Mouse (Mus musculus): ENCODE measurements around the gene Dcun1d1. TPM values are rescaled to one million over a fixed set of nuclear protein-coding genes. Genes with fewer than 3 reads are reported as not detected.

The Dcun1d1 gene
- polyA plus RNA-seq, 1 experiment from 2014 or later = 93.1 TPM

DNA sequence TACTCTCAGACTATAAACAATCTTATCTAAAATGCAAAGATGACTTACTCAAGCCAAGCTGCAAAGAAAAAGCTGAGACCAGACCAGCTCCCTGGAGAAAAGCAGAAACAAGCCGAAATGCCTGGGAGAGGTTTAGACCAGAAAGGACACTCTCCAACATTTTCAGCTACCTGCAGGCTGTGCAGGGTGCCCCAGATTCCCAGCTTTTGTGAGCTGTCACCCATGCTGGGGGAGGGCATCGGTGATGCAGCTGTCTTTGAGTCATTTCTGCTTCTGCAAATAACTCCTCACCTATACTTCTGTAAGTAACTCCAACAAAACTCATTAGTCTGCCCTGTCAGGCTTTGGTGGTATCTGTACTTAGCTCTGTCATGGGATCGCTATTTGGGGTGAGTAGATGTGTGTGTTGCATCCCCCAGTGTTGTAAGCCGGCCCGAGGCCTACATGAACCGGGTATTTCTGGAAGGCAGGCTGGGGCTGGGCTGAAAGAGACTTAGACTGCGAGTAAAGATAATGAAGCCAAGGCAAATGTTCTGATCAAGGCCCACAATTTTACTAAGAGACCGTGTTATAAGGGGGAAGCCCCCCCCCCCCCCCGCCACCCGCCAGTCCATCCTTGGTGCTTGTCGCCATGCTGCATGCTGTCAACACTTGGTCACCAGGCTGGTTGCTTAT lies 17.8 kb upstream of the Dcun1d1 start:
- WGBS = 91% methylated on average over 11 of the region's 11 CpGs
- ATAC-seq (replicated peaks; ENCODE audit: low FRiP score) = no peak
- no peaks in the 10 kb centered on the region for H3K27me3 ChIP-seq
- no peak overlapping the region for H3K4me3 ChIP-seq (replicated peaks)
- H3K27ac ChIP-seq = no peak overlapping the region
- no peaks in the 10 kb centered on the region for H3K4me1 ChIP-seq
- H3K36me3 ChIP-seq = peaks cover 25% of the 10 kb centered on the region
- no peaks in the 10 kb centered on the region for H3K9me3 ChIP-seq (replicated peaks)
- no peak overlapping the region for H3K4me2 ChIP-seq
- H3K9ac ChIP-seq = no peak overlapping the region

DNA sequence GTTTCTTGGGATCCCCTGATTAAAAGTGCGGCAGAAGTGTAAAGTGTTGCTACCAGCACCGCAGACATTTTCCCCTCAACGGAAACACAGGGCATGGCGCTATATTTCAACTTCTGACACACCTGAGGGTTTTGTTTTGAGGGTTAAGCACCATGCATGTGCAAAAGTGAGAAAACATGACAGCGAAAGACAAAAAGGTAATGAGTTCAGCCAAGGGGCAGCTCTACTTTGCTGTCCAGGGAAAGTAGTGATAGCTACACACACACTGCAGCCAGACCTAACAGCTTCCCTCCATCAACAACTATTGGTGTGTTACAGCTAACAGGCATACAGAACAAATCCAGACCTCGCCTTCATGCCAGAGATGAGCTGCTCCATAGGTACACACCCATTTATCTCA lies 16.6 kb upstream of the Dcun1d1 start:
- no peak for ATAC-seq (replicated peaks; ENCODE audit: low FRiP score)
- H3K27me3 ChIP-seq = no peaks in the 10 kb centered on the region
- WGBS = 85% methylated on average over 6 of the region's 6 CpGs
- H3K27ac ChIP-seq = no peak overlapping the region
- no peak overlapping the region for H3K4me3 ChIP-seq (replicated peaks)
- H3K9ac ChIP-seq = no peak overlapping the region
- H3K9me3 ChIP-seq (replicated peaks) = no peaks in the 10 kb centered on the region
- H3K4me2 ChIP-seq = no peak overlapping the region
- H3K36me3 ChIP-seq = peaks cover 13% of the 10 kb centered on the region
- no peaks in the 10 kb centered on the region for H3K4me1 ChIP-seq

DNA sequence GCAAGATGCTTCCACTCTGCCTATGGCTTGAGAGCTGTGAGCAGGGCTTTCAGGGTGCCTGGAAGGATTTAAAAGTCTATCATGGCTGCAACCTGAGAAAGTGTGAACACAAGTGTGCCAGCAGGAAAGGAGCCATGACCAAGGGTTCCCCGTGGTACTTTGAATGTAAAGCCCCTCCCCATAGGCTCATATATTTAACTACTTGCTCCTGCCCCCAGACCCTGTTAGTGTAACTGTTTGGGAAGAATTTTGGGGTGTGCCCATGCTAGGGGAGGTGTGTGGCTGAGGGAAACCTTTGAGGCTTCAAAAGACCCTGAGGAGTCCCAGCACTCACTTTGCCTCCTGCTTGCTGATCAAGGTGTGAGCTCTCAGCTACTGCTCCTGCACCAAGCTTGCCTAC lies 15.9 kb upstream of the Dcun1d1 start:
- Histone ChIP-seq H3K4me2 (no peak overlapping the region), H3K27ac (no peak overlapping the region), H3K36me3 (peaks cover 11% of the 10 kb centered on the region), H3K9me3 (replicated peaks) (no peaks in the 10 kb centered on the region), H3K27me3 (no peaks in the 10 kb centered on the region), H3K4me1 (no peaks in the 10 kb centered on the region), H3K9ac (no peak overlapping the region), H3K4me3 (replicated peaks) (no peak overlapping the region)
- ATAC-seq (replicated peaks; ENCODE audit: low FRiP score) = no peak
- 25% methylated on average over 1 of the region's 1 CpGs for WGBS

DNA sequence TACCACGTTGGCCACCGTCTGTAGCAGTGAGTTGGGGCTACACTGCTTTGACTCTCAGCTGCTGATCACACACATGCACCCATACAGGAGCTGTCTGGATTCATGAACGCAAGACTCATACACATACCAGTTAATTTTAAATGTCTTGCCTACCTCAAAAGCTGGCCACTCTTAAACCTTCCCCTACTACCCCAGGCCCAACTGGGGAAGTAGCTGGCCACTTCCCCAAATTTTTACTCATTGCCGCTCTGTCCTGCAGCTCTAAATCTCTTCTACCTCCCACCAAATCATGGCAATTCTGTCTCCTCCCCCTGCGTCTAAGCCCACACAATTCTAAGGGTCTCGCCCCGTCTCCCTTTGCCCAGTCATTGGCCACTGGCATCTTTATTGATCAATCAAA lies 11.0 kb upstream of the Dcun1d1 start:
- Histone ChIP-seq H3K9ac (no peak overlapping the region), H3K27me3 (no peaks in the 10 kb centered on the region), H3K4me3 (replicated peaks) (no peak overlapping the region), H3K4me2 (no peak overlapping the region), H3K27ac (no peak overlapping the region), H3K36me3 (no peaks in the 10 kb centered on the region), H3K9me3 (replicated peaks) (no peaks in the 10 kb centered on the region), H3K4me1 (no peaks in the 10 kb centered on the region)
- WGBS = 90% methylated on average over 7 of the region's 7 CpGs
- ATAC-seq (replicated peaks; ENCODE audit: low FRiP score) = no peak

DNA sequence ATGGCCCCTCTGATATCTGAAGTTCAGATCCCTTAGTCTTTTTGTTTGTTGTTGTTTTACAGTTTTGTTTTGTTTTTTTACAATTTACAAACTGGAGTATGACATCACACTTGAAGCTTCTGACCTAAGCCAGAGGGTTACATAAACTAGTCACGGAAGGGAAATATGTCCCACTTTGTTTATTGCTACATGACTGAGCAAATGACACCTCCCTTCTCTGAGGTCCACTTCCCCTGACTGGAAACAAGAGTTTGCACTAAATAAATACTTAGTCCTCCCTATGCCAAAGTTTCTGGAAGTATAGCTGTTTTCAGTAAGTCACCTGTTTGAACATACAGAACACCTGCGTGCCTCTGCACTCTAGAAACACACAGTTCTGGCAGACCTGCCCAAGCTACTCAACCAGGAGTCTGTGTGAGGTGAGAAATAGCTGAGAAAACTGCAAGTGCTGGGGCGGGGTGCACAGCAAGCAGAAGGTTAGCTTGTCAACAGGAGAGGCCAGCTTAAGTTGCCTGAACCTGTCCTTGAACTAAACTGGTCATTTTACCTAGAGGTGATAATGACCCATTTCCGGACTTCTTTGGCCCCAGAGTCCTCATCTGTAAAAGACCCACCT lies 3.4 kb upstream of the Dcun1d1 start:
- Histone ChIP-seq H3K27ac (no peak overlapping the region), H3K4me3 (replicated peaks) (no peak overlapping the region), H3K9me3 (replicated peaks) (no peaks in the 10 kb centered on the region), H3K4me1 (no peaks in the 10 kb centered on the region), H3K36me3 (peaks cover 20% of the 10 kb centered on the region), H3K9ac (no peak overlapping the region), H3K27me3 (no peaks in the 10 kb centered on the region), H3K4me2 (no peak overlapping the region)
- WGBS = 84% methylated on average over 4 of the region's 4 CpGs
- ATAC-seq (replicated peaks; ENCODE audit: low FRiP score) = no peak

DNA sequence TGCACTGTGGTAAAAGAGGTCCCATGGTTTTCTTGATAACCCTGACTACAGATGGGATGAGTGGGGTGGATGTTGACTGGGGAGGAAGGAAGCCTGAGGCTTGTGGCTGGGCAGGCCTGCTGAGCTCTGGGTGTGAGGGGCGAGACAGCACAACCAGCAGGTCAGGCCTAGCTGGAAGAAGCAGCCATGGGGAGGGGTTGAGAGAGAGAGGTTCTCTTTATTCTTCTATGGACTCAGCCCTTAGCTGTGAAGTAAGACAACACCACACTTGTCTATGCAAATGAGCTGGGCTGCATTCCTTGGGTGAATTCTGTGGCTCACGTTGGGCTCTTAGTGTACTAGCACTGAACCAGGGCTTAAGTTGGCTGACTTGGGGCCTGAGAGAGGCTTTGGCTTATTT lies 2.8 kb upstream of the Dcun1d1 start:
- no peaks in the 10 kb centered on the region for H3K9me3 ChIP-seq (replicated peaks)
- H3K27me3 ChIP-seq = no peaks in the 10 kb centered on the region
- no peaks in the 10 kb centered on the region for H3K4me1 ChIP-seq
- no peak overlapping the region for H3K9ac ChIP-seq
- no peak overlapping the region for H3K4me2 ChIP-seq
- no peak for ATAC-seq (replicated peaks; ENCODE audit: low FRiP score)
- WGBS = 40% methylated on average over 2 of the region's 2 CpGs
- H3K36me3 ChIP-seq = peaks cover 20% of the 10 kb centered on the region
- no peak overlapping the region for H3K27ac ChIP-seq
- H3K4me3 ChIP-seq (replicated peaks) = no peak overlapping the region

DNA sequence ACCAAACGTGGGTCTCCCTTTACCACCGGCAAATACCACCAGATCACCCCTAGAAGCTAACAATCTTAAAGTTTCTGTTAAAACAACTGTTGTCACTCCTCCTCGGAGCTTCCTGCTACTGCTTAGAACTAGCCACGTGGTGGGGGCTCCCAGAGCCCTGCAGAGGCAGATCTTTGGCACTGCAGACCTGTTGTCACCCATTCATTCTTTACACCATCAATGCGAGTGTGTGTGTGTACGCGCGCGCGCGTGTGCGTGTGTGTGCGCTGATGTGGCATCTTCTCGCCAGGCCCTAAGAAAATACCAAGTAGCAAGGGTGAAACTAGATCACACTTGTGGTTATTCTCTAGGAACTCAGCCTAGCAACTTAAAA lies 3.9 kb downstream of the Dcun1d1 start:
- Histone ChIP-seq H3K27me3 (no peaks in the 10 kb centered on the region), H3K27ac (peak overlapping the region; percentile 96), H3K4me1 (peaks cover 26% of the 10 kb centered on the region), H3K9me3 (replicated peaks) (no peaks in the 10 kb centered on the region), H3K4me2 (peak overlapping the region; percentile 87), H3K9ac (peak overlapping the region; percentile 98), H3K4me3 (replicated peaks) (peak overlapping the region; percentile 95), H3K36me3 (peaks cover 11% of the 10 kb centered on the region)
- no peak; the same call in 1 of the 2 replicates for ATAC-seq (replicated peaks; ENCODE audit: low FRiP score)
- under 1% methylated on average over 14 of the region's 14 CpGs for WGBS

DNA sequence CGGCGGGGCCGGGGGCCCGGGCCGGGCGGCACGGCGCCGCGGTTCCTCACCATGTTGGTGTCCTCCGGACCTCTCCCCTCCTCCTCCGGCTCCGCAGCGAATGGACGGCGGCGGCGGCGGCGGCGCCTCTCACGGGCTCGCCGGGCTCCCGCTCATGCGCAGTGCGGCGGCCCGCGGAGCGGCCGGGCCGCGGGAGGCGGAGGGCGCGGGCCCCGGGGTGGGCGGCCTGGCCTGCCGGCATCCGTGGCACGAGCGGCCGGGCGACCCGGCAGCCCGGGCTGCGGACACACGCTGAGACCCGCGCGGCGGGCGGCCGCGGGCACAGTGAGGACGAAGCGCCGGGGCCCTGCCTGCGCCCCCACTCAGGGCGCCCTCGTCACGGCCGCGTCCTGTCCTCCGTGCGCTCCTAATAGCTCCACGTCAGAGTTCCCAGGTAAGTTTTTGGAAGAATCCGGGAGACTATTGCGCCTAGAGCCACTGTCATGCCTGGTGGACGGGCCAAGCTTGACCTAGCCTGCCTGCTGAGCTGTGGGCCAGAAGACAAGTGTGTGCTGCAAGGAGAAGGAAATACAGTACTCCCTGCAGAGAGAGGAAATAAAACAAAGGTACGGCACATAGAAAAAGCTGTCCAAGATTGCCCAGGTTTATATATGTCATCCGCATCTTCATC lies 4.4 kb downstream of the Dcun1d1 start:
- Histone ChIP-seq H3K9me3 (replicated peaks) (no peaks in the 10 kb centered on the region), H3K4me3 (replicated peaks) (peak overlapping the region; percentile 95), H3K36me3 (peaks cover 9% of the 10 kb centered on the region; the same call in 1 of the 2 replicates), H3K27ac (peak overlapping the region; percentile 96), H3K4me2 (peak overlapping the region; percentile 87), H3K27me3 (no peaks in the 10 kb centered on the region), H3K4me1 (peaks cover 26% of the 10 kb centered on the region), H3K9ac (peak overlapping the region; percentile 98)
- ATAC-seq (replicated peaks; ENCODE audit: low FRiP score) = peak; percentile 94
- 0% methylated on average over 39 of the region's 73 CpGs for WGBS

DNA sequence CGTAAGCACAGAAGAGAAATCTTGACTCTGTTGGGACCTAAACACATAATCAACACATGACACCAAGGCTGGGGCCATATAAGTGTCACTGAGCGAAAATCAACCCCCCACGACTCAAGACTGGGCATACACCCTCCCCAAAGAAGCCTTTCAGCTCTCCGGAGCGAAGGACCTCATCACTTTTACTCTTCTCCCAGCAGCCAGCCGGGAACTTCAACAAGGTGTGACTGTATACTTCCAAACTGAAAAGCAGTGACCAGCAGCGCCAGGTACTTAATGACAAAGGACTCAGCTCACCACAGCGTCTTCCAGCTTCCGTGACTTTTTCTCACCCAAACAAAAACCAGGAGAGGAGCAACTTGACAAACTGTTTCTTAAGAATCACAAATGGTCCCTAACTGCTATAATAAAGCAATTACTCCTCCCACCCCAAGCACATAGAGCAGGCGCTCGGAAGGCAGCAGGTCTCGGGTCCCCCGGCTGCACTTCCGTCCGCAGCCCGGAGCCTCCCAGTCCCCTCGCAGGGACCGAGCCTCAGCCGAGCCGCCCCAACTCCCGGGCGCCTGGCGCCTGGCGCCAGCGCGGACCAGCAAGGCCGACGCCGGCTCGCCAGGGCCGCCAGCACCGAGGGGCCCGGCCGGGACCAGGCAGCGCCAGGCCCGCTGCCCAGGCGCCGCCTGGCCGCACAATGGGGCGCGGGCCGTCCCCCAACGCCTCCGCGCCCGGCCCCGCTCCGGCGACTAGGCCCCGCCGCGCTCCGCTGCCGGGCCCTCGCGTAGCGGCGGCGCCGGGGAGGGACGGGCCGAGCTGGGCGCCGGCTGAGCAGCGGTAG lies 5.1 kb downstream of the Dcun1d1 start:
- peak overlapping the region; percentile 96 for H3K27ac ChIP-seq
- peaks cover 26% of the 10 kb centered on the region for H3K4me1 ChIP-seq
- peak overlapping the region; percentile 95 for H3K4me3 ChIP-seq (replicated peaks)
- H3K9me3 ChIP-seq (replicated peaks) = no peaks in the 10 kb centered on the region
- peaks cover 3% of the 10 kb centered on the region; the same call in 1 of the 2 replicates for H3K36me3 ChIP-seq
- peak; percentile 85 for ATAC-seq (replicated peaks; ENCODE audit: low FRiP score)
- peak overlapping the region; percentile 87 for H3K4me2 ChIP-seq
- no peaks in the 10 kb centered on the region for H3K27me3 ChIP-seq
- H3K9ac ChIP-seq = peak overlapping the region; percentile 98
- WGBS = under 1% methylated on average over 45 of the region's 65 CpGs

DNA sequence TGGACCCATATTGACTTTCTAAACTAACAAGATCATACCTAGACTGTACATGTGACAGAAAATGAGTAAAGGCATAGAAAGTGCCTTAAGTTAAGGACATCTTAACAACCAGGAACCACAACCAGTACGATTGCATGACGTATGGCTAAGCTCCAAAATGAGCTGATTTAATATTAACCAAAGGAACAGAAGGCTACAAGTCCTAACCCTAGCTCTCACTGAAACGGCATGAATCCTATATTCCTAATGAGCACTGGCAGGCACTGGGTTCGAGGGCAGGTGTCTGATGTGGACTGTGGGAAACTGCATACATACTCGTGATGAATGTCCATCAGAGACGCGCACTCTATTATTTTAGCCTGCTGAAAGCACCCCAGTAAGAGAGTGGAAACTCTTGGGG lies 5.9 kb downstream of the Dcun1d1 start:
- H3K27ac ChIP-seq = 0 out of 2 replicates have a peak overlapping the region, but pooled peaks have one; percentile 96
- no peak for ATAC-seq (replicated peaks; ENCODE audit: low FRiP score)

DNA sequence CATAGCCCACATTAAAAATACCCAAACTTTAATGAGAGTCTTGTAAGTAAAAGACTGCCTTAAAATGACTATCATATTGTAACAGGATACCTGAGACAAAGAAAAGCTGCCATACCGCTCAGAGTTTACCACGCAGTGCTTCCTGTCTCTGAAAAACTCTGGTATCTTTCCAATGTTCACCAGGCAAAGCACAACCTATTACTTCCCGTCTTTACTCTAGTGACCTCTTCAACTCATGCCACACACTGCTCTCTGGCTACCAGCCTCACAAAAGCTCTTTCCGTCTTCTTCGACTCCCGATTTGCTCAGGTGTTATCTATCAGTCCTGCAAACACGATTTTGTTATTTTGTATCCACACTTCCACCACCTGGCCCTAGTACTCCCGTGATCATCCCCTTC lies 7.4 kb downstream of the Dcun1d1 start:
- 0 out of 2 replicates have a peak overlapping the region, but pooled peaks have one; percentile 5 for H3K4me2 ChIP-seq
- H3K9ac ChIP-seq = no peak overlapping the region
- no peak overlapping the region for H3K4me3 ChIP-seq (replicated peaks)
- ATAC-seq (replicated peaks; ENCODE audit: low FRiP score) = no peak
- peaks cover 26% of the 10 kb centered on the region for H3K4me1 ChIP-seq
- H3K36me3 ChIP-seq = no peaks in the 10 kb centered on the region
- WGBS = 45% methylated on average over 8 of the region's 8 CpGs
- H3K27ac ChIP-seq = no peak overlapping the region
- no peaks in the 10 kb centered on the region for H3K9me3 ChIP-seq (replicated peaks)
- H3K27me3 ChIP-seq = no peaks in the 10 kb centered on the region

More for the DNA sequence above, 5.9 kb downstream of the Dcun1d1 start:
- Histone ChIP-seq H3K9ac (peak overlapping the region; percentile 98), H3K4me3 (replicated peaks) (peak overlapping the region; percentile 95), H3K4me2 (peak overlapping the region; percentile 87), H3K36me3 (no peaks in the 10 kb centered on the region), H3K4me1 (peaks cover 26% of the 10 kb centered on the region), H3K27me3 (no peaks in the 10 kb centered on the region), H3K9me3 (replicated peaks) (no peaks in the 10 kb centered on the region)
- WGBS = 25% methylated on average over 7 of the region's 7 CpGs
